Mouse (Mus musculus): ENCODE data around the gene Naaladl2. TPM values are rescaled to one million over a fixed set of nuclear protein-coding genes. Genes with fewer than 3 reads are reported as not detected.

Gene Naaladl2
- 0.50 and 1.4 TPM in 2 replicates for polyA plus RNA-seq (2016; fragmentation: Nextera tagmentation; extraction: Ambion mirVana)

GRCm38 (mm10) chr3:25143555-25144311, at the start of gene Naaladl2:
Gene Naaladl2 (minus strand): TSS chr3:25144261.
- Histone ChIP-seq H3K4me1 (replicated peaks) (peaks cover 17% of the 10 kb centered on the region), H3K36me3 (no peaks in the 10 kb centered on the region), H3K27ac (peak within 1 kb of the TSS; percentile 93), H3K27me3 (ENCODE audit: insufficient read depth, poor library complexity, severe bottlenecking) (no peaks in the 10 kb centered on the region), H3K4me3 (peak within 1 kb of the TSS; percentile 72), H3K9me3 (no peaks in the 10 kb centered on the region)
- under 1% methylated on average over 93 of the region's 93 CpGs for WGBS
- peak; percentile 75 for DNase-seq (ENCODE audit: low spot score)

- no peak overlapping the region for H3K4me3 ChIP-seq
- H3K27ac ChIP-seq: no peak overlapping the region
- WGBS: 93% methylated on average over 13 of the region's 13 CpGs
- H3K27me3 ChIP-seq (ENCODE audit: insufficient read depth, poor library complexity, severe bottlenecking): no peaks in the 10 kb centered on the region
- no peak for DNase-seq (ENCODE audit: low spot score)
- H3K36me3 ChIP-seq: peaks cover 6% of the 10 kb centered on the region
- no peaks in the 10 kb centered on the region for H3K4me1 ChIP-seq (replicated peaks)
- peaks cover 37% of the 10 kb centered on the region for H3K9me3 ChIP-seq
Measured at GRCm38 (mm10) chr3:25151721-25152120, 7.7 kb upstream of the Naaladl2 start.

- Histone ChIP-seq H3K27ac (no peak overlapping the region), H3K9me3 (peaks cover 22% of the 10 kb centered on the region), H3K4me3 (no peak overlapping the region), H3K27me3 (ENCODE audit: insufficient read depth, poor library complexity, severe bottlenecking) (no peaks in the 10 kb centered on the region), H3K4me1 (replicated peaks) (peaks cover 17% of the 10 kb centered on the region), H3K36me3 (peaks cover 6% of the 10 kb centered on the region)
- no peak for DNase-seq (ENCODE audit: low spot score)
Measured at GRCm38 (mm10) chr3:25147271-25147670, 3.2 kb upstream of the Naaladl2 start.

- no peak overlapping the region for H3K27ac ChIP-seq
- no peaks in the 10 kb centered on the region for H3K36me3 ChIP-seq
- peaks cover 13% of the 10 kb centered on the region for H3K9me3 ChIP-seq
- H3K4me1 ChIP-seq (replicated peaks): peaks cover 17% of the 10 kb centered on the region
- 19% methylated on average over 8 of the region's 8 CpGs for WGBS
- H3K4me3 ChIP-seq: no peak overlapping the region
- peak; percentile 9 for DNase-seq (ENCODE audit: low spot score)
- H3K27me3 ChIP-seq (ENCODE audit: insufficient read depth, poor library complexity, severe bottlenecking): no peaks in the 10 kb centered on the region
Measured at GRCm38 (mm10) chr3:25144961-25145697, 1.1 kb upstream of the Naaladl2 start.

- Histone ChIP-seq H3K4me1 (replicated peaks) (peaks cover 17% of the 10 kb centered on the region), H3K4me3 (peak overlapping the region; percentile 72), H3K27me3 (ENCODE audit: insufficient read depth, poor library complexity, severe bottlenecking) (no peaks in the 10 kb centered on the region), H3K36me3 (no peaks in the 10 kb centered on the region), H3K27ac (peak overlapping the region; percentile 93), H3K9me3 (no peaks in the 10 kb centered on the region)
- no peak for DNase-seq (ENCODE audit: low spot score)
- WGBS: 54% methylated on average over 6 of the region's 6 CpGs
Measured at GRCm38 (mm10) chr3:25143111-25143510, 950 bp downstream of the Naaladl2 start.

- H3K4me3 ChIP-seq: no peak overlapping the region
- 49% methylated on average over 3 of the region's 3 CpGs for WGBS
- H3K36me3 ChIP-seq: no peaks in the 10 kb centered on the region
- H3K27me3 ChIP-seq (ENCODE audit: insufficient read depth, poor library complexity, severe bottlenecking): no peaks in the 10 kb centered on the region
- H3K9me3 ChIP-seq: no peaks in the 10 kb centered on the region
- no peak overlapping the region for H3K27ac ChIP-seq
- no peak for DNase-seq (ENCODE audit: low spot score)
- peaks cover 10% of the 10 kb centered on the region for H3K4me1 ChIP-seq (replicated peaks)
Measured at GRCm38 (mm10) chr3:25131848-25132247, 12.2 kb downstream of the Naaladl2 start.

DNA sequence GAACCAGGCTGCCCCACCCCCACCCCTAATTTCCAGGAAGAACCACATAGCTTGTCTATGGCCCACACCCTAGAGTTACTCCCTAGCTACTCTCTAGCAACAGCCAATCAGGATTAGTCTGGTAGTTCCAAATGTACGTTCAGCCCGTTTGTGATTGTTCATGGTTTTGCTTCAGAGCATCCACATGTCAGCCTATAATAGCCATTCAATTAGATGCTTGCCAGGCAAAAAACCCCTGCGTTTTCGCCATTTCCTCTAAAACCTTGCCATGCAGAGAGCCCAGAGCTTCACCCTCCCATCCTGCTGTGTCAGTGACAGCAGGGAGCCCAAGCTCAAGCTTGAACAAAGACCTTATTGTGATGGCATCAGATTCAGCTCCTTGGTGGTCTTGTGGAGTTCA, 16.2 kb downstream of the Naaladl2 start:
- no peaks in the 10 kb centered on the region for H3K27me3 ChIP-seq (ENCODE audit: insufficient read depth, poor library complexity, severe bottlenecking)
- no peak overlapping the region for H3K4me3 ChIP-seq
- WGBS: 4% methylated on average over 4 of the region's 4 CpGs
- 0 out of 2 replicates have a peak overlapping the region, but pooled peaks have one; percentile 50 for H3K27ac ChIP-seq
- no peaks in the 10 kb centered on the region for H3K36me3 ChIP-seq
- peak; percentile 49 for DNase-seq (ENCODE audit: low spot score)
- peaks cover 21% of the 10 kb centered on the region for H3K4me1 ChIP-seq (replicated peaks)
- no peaks in the 10 kb centered on the region for H3K9me3 ChIP-seq

DNA sequence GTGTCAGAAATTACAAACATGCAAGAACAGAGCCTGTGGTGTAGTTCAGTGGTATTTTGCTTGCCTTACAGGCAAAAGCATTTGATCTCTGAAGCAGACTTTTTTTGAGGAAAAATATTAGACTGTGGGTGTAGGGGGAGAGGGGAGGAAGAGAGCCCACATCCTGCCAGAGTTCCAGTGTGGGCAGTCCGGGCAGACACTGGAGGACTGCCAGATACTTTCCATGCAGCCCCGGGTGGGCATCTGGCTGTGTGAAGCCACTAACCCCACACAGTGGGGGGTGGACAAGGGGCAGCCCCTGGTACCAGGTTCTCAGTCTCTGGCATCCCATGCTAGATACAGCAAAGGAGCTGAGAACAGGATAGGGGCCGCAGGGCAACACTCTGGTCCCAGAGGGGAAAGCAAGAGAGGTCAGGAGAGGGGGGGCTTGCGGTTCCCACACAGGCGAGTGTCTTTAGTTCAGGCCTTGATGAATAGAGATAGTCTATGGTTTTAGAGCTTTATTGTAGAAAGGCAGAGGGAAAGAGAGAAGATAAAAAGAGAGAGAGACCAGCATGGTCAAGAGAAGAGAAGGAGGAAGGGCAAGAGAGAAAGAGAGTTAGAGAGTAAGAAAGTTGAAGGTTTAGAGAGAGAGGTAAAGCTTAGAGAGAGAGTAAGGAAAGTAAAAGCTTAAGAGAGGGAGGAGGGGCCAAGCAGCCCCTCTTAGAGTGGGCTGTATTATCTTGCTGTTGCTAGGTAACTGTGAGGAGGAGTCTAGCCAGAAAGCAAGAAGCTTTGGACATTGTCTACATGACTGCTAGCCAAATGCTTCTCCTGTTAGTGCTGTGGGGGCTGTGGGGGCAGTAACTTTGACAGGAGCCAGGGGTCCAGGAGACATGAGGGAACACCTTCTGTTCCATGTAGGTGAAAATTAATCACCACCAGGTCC, 18.9 kb downstream of the Naaladl2 start:
- 13% methylated on average over 5 of the region's 5 CpGs for WGBS
- H3K36me3 ChIP-seq: no peaks in the 10 kb centered on the region
- H3K27ac ChIP-seq: peak overlapping the region; percentile 81
- peak; percentile 57 for DNase-seq (ENCODE audit: low spot score)
- H3K4me1 ChIP-seq (replicated peaks): peaks cover 21% of the 10 kb centered on the region
- H3K9me3 ChIP-seq: no peaks in the 10 kb centered on the region
- H3K27me3 ChIP-seq (ENCODE audit: insufficient read depth, poor library complexity, severe bottlenecking): no peaks in the 10 kb centered on the region
- peak overlapping the region; percentile 4; the same call in 1 of the 2 replicates for H3K4me3 ChIP-seq

DNA sequence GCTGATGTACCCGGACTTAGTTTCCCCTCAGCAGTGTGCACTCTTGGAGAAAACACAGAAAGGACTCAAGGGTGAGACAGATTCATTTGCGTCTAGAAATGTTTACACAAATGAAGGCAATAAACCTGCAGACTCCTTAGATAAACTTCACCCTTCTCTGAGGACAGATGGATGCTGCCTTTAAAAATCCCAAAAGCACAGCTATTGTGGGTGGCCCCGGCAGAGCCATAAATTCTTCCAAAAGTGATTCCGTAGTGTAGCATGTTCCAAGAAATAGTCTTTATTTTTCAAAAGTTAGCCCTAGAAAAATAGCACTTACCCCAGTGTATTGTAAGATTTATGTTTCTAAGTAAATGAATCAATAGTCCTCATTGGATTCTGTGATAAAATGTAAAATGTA, 31.0 kb downstream of the Naaladl2 start:
- no peaks in the 10 kb centered on the region for H3K36me3 ChIP-seq
- WGBS: 88% methylated on average over 4 of the region's 4 CpGs
- no peaks in the 10 kb centered on the region for H3K4me1 ChIP-seq (replicated peaks)
- no peak overlapping the region for H3K4me3 ChIP-seq
- H3K27ac ChIP-seq: no peak overlapping the region
- DNase-seq (ENCODE audit: low spot score): no peak
- no peaks in the 10 kb centered on the region for H3K27me3 ChIP-seq (ENCODE audit: insufficient read depth, poor library complexity, severe bottlenecking)
- H3K9me3 ChIP-seq: no peaks in the 10 kb centered on the region

- no peak overlapping the region for H3K27ac ChIP-seq
- H3K36me3 ChIP-seq: no peaks in the 10 kb centered on the region
- DNase-seq (ENCODE audit: low spot score): no peak
- no peaks in the 10 kb centered on the region for H3K9me3 ChIP-seq
- H3K4me1 ChIP-seq (replicated peaks): no peaks in the 10 kb centered on the region
- WGBS: 71% methylated on average over 3 of the region's 3 CpGs
- H3K27me3 ChIP-seq (ENCODE audit: insufficient read depth, poor library complexity, severe bottlenecking): no peaks in the 10 kb centered on the region
- no peak overlapping the region for H3K4me3 ChIP-seq
Measured at GRCm38 (mm10) chr3:25108997-25109396, 35.1 kb downstream of the Naaladl2 start.

GRCm38 (mm10) chr3:25092986-25093385, 51.1 kb downstream of the Naaladl2 start:
- Histone ChIP-seq H3K36me3 (no peaks in the 10 kb centered on the region), H3K4me1 (replicated peaks) (no peaks in the 10 kb centered on the region), H3K4me3 (no peak overlapping the region), H3K27me3 (ENCODE audit: insufficient read depth, poor library complexity, severe bottlenecking) (no peaks in the 10 kb centered on the region), H3K9me3 (no peaks in the 10 kb centered on the region), H3K27ac (no peak overlapping the region)
- no peak for DNase-seq (ENCODE audit: low spot score)
- 90% methylated on average over 2 of the region's 2 CpGs for WGBS

DNA sequence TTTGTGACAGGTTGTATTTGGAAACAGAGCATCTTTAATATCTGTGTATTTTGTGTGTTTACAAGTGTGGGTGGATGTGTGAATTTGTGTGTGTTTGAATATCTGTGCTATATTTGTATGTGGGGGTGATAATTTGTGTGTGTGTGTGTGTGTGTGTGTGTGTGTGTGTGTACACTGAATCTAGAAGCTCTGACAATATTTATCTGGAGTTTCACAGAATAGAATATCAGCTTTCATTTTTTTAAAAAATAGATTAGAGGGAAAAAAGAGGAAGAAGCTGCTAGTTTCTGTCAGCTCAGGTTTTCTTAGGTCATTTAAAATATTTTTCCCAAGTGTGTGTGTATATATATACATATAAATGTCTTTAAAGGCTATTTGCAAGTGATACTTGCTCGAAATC, 68.3 kb downstream of the Naaladl2 start:
- WGBS: 89% methylated on average over 1 of the region's 1 CpGs
- Histone ChIP-seq H3K4me3 (no peak overlapping the region), H3K27me3 (ENCODE audit: insufficient read depth, poor library complexity, severe bottlenecking) (no peaks in the 10 kb centered on the region), H3K27ac (no peak overlapping the region), H3K9me3 (no peaks in the 10 kb centered on the region), H3K36me3 (no peaks in the 10 kb centered on the region), H3K4me1 (replicated peaks) (peaks cover 5% of the 10 kb centered on the region; the same call in 1 of the 2 replicates)
- no peak for DNase-seq (ENCODE audit: low spot score)
